Comparison of ENCODE assay signal across 16 mouse cellular contexts in genomic region chr12:85971655-85972054, GRCm38 (mm10).
DNase-seq lines count a peak whose midpoint lies in the region; ATAC-seq and TF ChIP-seq lines count a peak whose summit lies in the region.
"Had no signal": no experiment of that assay in that cellular context is flagged by ENCODE, and none has a peak within 500 bp of the region (broad histone marks: within the 10 kb centered on the region; RNA-seq: fewer than 3 reads in every experiment).

No protein-coding gene starts in this region.

- H3K36me3 ChIP-seq in liver, embryonic 12.5 days: no peaks in the 10 kb centered on the region
- no peaks in the 10 kb centered on the region for H3K36me3 ChIP-seq in liver, postnatal 0 days (replicated peaks; ENCODE audit: insufficient read depth, low read length)
- peaks cover 68% of the 10 kb centered on the region for H3K36me3 ChIP-seq in G1E (replicated peaks)
- no peaks in the 10 kb centered on the region for H3K36me3 ChIP-seq in hindbrain, embryonic 13.5 days
- H3K36me3 ChIP-seq: limb, embryonic 10.5 days had no signal

- no peak for DNase-seq in liver, postnatal 0 days
- DNase-seq in G1E (ENCODE audit: low spot score): peak; percentile 13
- DNase-seq in cerebellum, adult 8-10 months: peak; percentile 42
- DNase-seq in left cerebral cortex, adult 8-10 months (ENCODE audit: low spot score in 2 of 2): no peak
- DNase-seq in urinary bladder, postnatal 25 days (ENCODE audit: low spot score): no peak
- DNase-seq: adrenal gland, adult 8-10 months; forebrain, postnatal 0 days; heart, adult 18-20 months; lung, postnatal 14 days had no signal

- TF ChIP-seq CTCF in liver, postnatal 0 days (IDR thresholded peaks at IDR 0.05; ENCODE audit: low read depth): no peak
- no peak for TF ChIP-seq CTCF in G1E (IDR thresholded peaks at IDR 0.05; ENCODE audit: low read depth, low read length)

- no peaks in the 10 kb centered on the region for H3K27me3 ChIP-seq in liver, embryonic 12.5 days (replicated peaks)
- H3K27me3 ChIP-seq in liver, postnatal 0 days (ENCODE audit: insufficient read depth, low read length): no peaks in the 10 kb centered on the region
- no peaks in the 10 kb centered on the region for H3K27me3 ChIP-seq in G1E (ENCODE audit: insufficient read depth, low read length)
- H3K27me3 ChIP-seq in hindbrain, embryonic 13.5 days: no peaks in the 10 kb centered on the region

- 50% methylated on average over 4 of the region's 4 CpGs for WGBS in liver, embryonic 12.5 days (ENCODE audit: insufficient replicate concordance)
- whole genome bisulfite sequencing in liver, postnatal 0 days (ENCODE audit: insufficient replicate concordance): 70% methylated on average over 4 of the region's 4 CpGs
- WGBS in hindbrain, embryonic 13.5 days: 88% methylated on average over 4 of the region's 4 CpGs

- ATAC-seq in liver, embryonic 12.5 days: peak; percentile 44; the same call in 1 of the 2 replicates
- ATAC-seq in liver, postnatal 0 days: no peak
- peak; percentile 64; the same call in 1 of the 2 replicates for ATAC-seq in G1E (ENCODE audit: extremely low read depth, insufficient number of reproducible peaks, low FRiP score, poor library complexity, severe bottlenecking)
- peak; percentile 55 for ATAC-seq in megakaryocyte progenitor cell, adult 5-6 weeks (replicated peaks; ENCODE audit: poor library complexity)
- ATAC-seq in hindbrain, embryonic 13.5 days (ENCODE audit: low FRiP score): no peak
- ATAC-seq: forebrain, postnatal 0 days; intestine, postnatal 0 days had no signal

- no peak overlapping the region for H3K4me3 ChIP-seq in liver, embryonic 12.5 days
- H3K4me3 ChIP-seq in liver, postnatal 0 days (ENCODE audit: low read depth, low read length): no peak overlapping the region
- H3K4me3 ChIP-seq in G1E (ENCODE audit: low read depth, low read length): no peak overlapping the region
- no peak overlapping the region for H3K4me3 ChIP-seq in hindbrain, embryonic 13.5 days
- H3K4me3 ChIP-seq: layer of hippocampus, adult 2 months; limb, embryonic 10.5 days had no signal

- H3K27ac ChIP-seq in liver, embryonic 12.5 days: no peak overlapping the region
- no peak overlapping the region for H3K27ac ChIP-seq in liver, postnatal 0 days (ENCODE audit: low read depth)
- H3K27ac ChIP-seq in hindbrain, embryonic 13.5 days: no peak overlapping the region
- H3K27ac ChIP-seq: kidney, postnatal 0 days; layer of hippocampus, adult 2 months had no signal

- peaks cover 16% of the 10 kb centered on the region for H3K4me1 ChIP-seq in liver, embryonic 12.5 days
- 0 out of 2 replicates have a peak, but pooled peaks cover 5% of the 10 kb centered on the region for H3K4me1 ChIP-seq in liver, postnatal 0 days (ENCODE audit: insufficient read depth)
- peaks cover 32% of the 10 kb centered on the region for H3K4me1 ChIP-seq in G1E (ENCODE audit: insufficient read depth, low read depth, low read length)
- peaks cover 9% of the 10 kb centered on the region; the same call in 1 of the 2 replicates for H3K4me1 ChIP-seq in hindbrain, embryonic 13.5 days (replicated peaks)

- H3K9ac ChIP-seq in liver, embryonic 12.5 days: no peak overlapping the region
- H3K9ac ChIP-seq in liver, postnatal 0 days (replicated peaks): no peak overlapping the region
- no peak overlapping the region for H3K9ac ChIP-seq in hindbrain, embryonic 13.5 days
- H3K9ac ChIP-seq: forebrain, postnatal 0 days had no signal

- TF ChIP-seq EP300 in liver, postnatal 0 days (IDR thresholded peaks at IDR 0.05; ENCODE audit: low read depth): no peak

- no peak overlapping the region for H3K4me2 ChIP-seq in liver, embryonic 12.5 days
- H3K4me2 ChIP-seq in liver, postnatal 0 days (ENCODE audit: low read depth, low read length): no peak overlapping the region
- no peak overlapping the region for H3K4me2 ChIP-seq in hindbrain, embryonic 13.5 days

- no peaks in the 10 kb centered on the region for H3K9me3 ChIP-seq in liver, embryonic 12.5 days (replicated peaks)
- H3K9me3 ChIP-seq in liver, postnatal 0 days (ENCODE audit: low read length): no peaks in the 10 kb centered on the region
- no peaks in the 10 kb centered on the region for H3K9me3 ChIP-seq in G1E (replicated peaks)
- no peaks in the 10 kb centered on the region for H3K9me3 ChIP-seq in hindbrain, embryonic 13.5 days
- H3K9me3 ChIP-seq: limb, embryonic 10.5 days had no signal

Comparison
In these comparisons a context has a peak if more than half of its experiments do, and no peak if none do; other contexts are left out.
1. ATAC-seq: peak in liver, embryonic 12.5 days (single experiment), G1E (single experiment) and megakaryocyte progenitor cell, adult 5-6 weeks (single experiment); none in liver, postnatal 0 days (single experiment) and hindbrain, embryonic 13.5 days (single experiment).
2. DNase-seq: peak in G1E (single experiment) and cerebellum, adult 8-10 months (single experiment); none in liver, postnatal 0 days (single experiment), left cerebral cortex, adult 8-10 months (0 of 2) and urinary bladder, postnatal 25 days (single experiment).